Mouse (Mus musculus): ENCODE results near the gene Sumf1.

Sumf1 gene

DNA sequence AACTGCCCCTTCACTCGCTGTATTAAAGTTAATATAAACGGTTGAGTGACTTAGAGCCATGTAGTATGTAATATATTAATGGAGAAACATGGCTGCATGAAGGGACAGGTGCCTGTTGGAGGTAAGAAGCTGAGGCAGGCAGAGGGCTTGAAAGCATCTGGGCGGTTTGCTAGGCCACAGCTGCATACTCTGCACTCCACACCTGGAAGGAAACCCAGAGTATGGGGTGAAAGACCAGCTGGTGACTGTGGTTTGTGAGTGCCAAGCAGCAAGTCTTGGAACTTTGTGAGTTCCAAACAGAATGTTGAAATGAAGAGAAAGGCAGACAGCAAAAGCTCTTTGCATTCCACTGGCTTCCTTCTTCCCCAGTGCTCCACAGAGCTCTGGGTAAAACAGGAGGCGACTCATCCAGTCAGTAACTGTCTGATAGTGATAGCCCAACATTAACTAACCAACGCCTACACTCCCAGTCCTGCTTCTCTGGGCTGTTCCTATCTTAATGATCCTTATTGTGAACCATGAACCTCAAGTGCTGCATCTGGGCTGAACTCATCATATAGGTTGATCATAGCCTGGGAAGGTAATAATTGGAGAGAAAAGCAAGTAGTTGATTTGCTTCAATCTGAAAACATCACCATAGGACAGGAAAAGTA lies 21.7 kb upstream of the Sumf1 start:
- DNase-seq (ENCODE audit: extremely low spot score), result no peak

DNA sequence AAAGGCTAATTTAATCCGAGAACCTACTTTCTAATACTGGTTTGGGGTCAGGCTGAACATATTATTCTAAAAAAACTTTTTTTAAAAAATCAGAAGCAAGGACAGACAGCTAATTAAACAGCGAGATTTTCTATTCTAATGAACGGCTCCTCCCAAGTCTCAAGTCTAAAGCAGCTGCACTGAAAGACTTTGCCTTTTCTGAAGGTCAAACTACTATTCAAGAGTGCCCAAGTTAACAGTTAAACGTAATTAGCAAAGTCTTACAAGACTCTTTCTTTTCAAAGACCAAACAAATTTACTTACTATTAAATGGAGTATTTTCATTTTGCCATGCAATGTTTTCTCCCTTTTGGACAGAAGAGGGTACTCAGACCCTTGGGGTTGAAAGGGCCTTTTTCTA lies 20.8 kb upstream of the Sumf1 start:
- no peak for DNase-seq (ENCODE audit: extremely low spot score)

DNA sequence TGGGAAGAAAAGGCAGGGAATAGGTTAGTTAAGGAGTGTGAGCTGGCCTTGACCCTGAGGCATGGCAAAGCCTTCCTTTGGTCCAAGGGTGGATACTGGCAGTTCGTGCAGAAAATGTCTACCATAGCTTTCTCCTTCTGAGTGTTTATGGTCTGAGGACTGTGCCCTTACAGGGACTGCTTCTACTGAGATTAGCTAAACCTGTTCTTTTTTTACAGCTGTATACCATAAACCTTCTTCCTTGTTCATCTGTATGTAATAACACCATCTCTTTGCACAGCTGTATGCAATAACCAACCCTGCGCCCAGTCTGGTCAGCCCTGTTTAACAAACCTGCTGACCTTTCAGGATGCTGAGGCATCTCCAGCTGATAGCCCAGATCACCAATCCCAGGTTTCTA lies 18.9 kb upstream of the Sumf1 start:
- DNase-seq (ENCODE audit: extremely low spot score), result no peak

DNA sequence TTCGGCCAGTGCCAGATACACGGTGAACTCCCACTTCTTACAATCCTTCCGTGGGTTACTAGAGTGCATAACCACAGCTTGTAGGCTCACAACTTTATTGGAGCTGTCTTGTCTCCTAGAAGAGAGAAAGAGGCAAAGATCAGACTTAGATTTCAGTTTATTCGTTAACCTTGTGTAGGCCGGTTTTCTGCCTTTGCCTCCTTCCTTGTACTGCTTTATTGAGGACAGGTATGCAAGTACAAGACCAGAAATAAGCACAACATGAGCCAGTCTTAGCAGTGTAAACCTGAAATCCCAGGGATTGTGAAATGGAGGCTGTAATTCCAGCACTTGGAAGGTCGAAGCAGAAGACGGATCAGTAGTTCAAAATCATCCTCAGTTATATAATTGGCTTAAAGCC lies 12.9 kb upstream of the Sumf1 start:
- no peak for DNase-seq (ENCODE audit: extremely low spot score)

DNA sequence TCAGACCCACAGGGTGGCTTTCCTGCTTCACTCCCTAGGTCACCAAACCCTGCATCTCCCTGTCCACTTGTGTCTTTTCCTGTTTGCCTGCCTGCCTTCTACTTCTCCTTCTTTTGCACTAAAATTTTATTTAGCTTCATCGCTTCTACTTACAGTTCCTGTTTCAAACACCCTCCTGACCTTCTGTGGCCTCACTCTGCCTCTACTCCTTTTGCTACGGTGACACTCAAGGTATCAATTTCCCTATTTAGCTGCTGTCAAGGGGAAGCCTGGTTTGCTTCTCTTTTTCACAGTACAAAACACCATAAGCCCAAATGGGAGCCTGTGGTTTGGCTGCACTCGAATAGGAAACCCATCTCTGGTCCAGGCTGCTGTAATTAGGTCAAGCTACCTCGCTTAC lies 11.7 kb upstream of the Sumf1 start:
- no peak for DNase-seq (ENCODE audit: extremely low spot score)

GRCm38 (mm10) chr6:108196665-108197064 lies 11.3 kb upstream of the Sumf1 start:
- DNase-seq (ENCODE audit: extremely low spot score), result no peak

- no peak for DNase-seq (ENCODE audit: extremely low spot score)
Observed at GRCm38 (mm10) chr6:108192632-108193031, 7.2 kb upstream of the Sumf1 start.

DNA sequence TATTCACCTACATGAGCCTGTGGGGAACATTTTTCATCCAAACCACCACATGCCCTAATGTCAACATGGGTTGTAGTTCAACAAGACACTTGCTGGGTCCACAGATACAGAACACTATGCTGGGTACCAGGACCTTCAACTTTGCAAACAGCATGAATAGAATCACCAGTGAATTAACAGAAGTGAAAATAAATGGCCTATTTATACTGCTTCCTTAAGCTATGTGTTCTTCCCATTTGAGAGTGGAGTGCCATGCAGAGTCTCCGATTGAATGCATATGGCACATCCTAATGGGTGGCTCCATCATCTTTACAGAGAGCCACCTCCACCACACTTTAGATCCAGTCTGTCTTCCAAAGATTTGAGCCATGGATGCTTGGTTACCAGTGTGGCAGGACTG lies 5.3 kb upstream of the Sumf1 start:
- no peak for DNase-seq (ENCODE audit: extremely low spot score)

DNA sequence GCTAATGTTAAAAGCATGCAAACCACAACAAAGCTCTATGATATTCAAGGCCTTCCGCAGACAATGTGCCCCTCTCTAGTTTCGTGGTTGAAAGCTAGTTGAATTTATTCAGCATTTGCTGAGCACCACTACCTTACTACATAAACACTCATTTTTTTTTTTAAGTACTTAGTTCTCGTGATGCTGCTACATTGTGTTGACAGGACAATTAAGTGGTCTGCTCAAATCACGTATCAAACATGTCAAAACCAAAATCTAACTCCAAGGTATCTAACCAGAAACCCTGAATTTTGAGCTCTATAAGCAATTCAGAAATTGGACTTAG lies 265 bp upstream of the Sumf1 start:
- DNase-seq (ENCODE audit: extremely low spot score), result no peak

DNA sequence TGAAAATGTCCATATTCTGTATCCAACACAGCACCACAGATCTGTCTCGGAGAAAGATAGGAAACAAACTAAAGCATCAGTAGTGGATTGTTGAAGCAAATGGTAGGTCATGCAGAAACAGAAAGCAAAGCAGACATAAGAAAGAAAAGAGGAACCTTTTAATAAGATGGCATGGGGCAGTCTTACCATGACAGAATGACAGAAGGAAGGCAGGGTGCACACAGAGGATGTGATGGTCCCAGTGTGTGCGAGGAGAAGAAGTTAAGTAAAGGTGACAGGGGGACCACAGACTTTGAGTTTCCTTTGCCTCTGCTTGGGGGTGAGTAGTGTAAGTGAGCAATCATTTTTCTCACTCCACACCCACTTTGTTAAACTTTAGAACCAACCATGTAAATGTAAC lies 6.3 kb downstream of the Sumf1 start:
- no peak for DNase-seq (ENCODE audit: extremely low spot score)

- no peak for DNase-seq (ENCODE audit: extremely low spot score)
Observed at GRCm38 (mm10) chr6:108174181-108174580, 11.2 kb downstream of the Sumf1 start.

DNA sequence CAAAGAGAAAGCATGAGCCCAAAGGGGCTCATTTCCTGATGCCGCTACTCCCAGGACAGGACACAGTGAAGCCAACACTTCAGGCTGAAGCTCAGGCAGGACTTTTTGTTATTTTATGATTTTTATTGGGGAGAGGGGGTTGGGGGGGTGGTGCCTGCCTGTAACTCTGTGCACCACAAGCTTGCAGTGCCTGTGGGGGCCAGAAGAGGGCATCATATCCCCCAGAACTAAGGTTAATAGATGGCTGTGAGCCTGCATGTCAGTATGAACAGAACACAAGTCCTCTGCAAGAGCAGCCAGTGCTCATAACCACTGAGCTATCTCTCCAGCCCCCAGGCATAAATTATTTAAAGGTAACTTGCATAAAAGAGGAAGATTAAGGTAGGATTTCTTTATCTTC lies 13.2 kb downstream of the Sumf1 start:
- DNase-seq (ENCODE audit: extremely low spot score), result no peak

- no peak for DNase-seq (ENCODE audit: extremely low spot score)
Observed at GRCm38 (mm10) chr6:108169466-108169865, 15.9 kb downstream of the Sumf1 start.

DNA sequence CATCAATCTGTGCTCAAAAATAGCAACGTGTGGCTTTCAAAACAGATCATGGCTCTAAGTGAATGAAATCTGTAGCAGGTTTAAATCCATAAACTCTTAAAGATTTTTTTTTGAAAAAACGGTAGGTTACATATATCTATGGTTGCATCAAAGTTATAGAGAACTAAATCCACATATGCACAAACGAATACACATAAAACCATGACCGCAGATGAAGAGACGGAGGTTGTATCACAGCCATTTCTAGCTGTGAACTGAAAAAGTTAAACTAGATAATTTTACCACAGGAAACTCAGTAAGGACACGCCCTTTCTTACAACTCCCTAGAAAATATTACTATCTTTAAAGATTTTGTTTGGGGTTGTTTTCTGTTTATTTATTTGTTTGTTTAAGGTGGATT lies 16.7 kb downstream of the Sumf1 start:
- DNase-seq (ENCODE audit: extremely low spot score), result no peak

- no peak for DNase-seq (ENCODE audit: extremely low spot score)
Observed at GRCm38 (mm10) chr6:108167946-108168680, 17.3 kb downstream of the Sumf1 start.

- no peak for DNase-seq (ENCODE audit: extremely low spot score)
Observed at GRCm38 (mm10) chr6:108165598-108165997, 19.8 kb downstream of the Sumf1 start.

GRCm38 (mm10) chr6:108164935-108165334 lies 20.4 kb downstream of the Sumf1 start:
- DNase-seq (ENCODE audit: extremely low spot score), result no peak

GRCm38 (mm10) chr6:108160608-108161007 lies 24.8 kb downstream of the Sumf1 start:
- DNase-seq (ENCODE audit: extremely low spot score), result peak; percentile 9

- no peak for DNase-seq (ENCODE audit: extremely low spot score)
Observed at GRCm38 (mm10) chr6:108156881-108157280, 28.5 kb downstream of the Sumf1 start.

GRCm38 (mm10) chr6:108154243-108154642 lies 31.1 kb downstream of the Sumf1 start:
- no peak for DNase-seq (ENCODE audit: extremely low spot score)

DNA sequence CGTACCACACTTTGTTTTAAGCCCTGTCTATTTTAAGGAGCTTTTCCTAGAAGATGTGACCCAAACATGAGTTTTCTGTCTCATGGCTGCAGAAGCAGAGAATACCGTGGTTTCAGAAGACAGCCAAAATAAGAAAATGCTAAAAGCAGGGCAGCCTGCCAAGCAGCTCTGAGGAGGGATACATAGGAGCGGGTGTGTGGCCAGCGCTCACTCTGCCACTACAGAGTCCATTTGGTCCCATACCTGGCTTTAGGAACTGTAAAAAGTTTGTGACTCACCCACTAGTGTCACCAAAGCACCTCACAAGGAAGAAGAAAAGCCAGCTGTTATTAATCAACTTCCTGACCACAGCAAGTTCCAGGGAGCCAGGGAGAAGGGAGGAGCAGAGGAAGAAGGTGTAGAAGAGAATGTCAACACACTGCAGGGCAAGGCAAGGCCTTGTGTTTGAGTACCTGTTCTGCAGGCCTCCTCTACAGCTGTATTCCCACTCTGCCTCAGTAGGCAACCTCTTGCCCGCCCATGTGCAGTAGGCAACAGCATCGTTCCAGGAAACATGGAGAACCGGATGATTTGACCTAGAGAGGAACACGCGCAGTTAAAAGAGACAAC lies 32.6 kb downstream of the Sumf1 start:
- no peak for DNase-seq (ENCODE audit: extremely low spot score)

- no peak for DNase-seq (ENCODE audit: extremely low spot score)
Observed at GRCm38 (mm10) chr6:108152081-108152480, 33.3 kb downstream of the Sumf1 start.

DNA sequence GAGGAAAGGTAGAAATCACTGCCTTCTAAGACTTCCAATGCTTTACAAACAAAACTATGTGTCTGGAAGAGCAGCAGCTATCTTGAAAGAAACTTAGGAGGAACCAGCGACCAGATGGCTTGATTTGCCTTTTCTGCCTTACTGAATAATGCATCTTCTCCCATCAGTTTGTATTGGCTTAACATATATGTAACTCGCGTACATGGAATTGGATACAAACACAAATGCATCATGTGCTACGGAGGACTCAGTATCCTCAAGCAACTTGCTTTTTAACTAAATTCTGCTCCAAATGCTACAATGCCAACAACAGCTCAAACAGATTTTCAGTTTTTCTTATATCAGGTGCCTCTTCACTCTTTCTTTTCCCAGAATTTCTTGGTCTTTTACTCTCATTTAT lies 36.1 kb downstream of the Sumf1 start:
- DNase-seq (ENCODE audit: extremely low spot score), result no peak
